Mouse (Mus musculus): Measurements from ENCODE around the gene Dscaml1.

Gene Dscaml1

GRCm38 (mm10) chr9:45574021-45574420 lies 147.6 kb downstream of the Dscaml1 start:
- no peak for DNase-seq

- no peak for DNase-seq
Observed at GRCm38 (mm10) chr9:45580069-45580795, 153.8 kb downstream of the Dscaml1 start.

GRCm38 (mm10) chr9:45586475-45586874 lies 160.0 kb downstream of the Dscaml1 start:
- DNase-seq: no peak

- DNase-seq: no peak
Observed at GRCm38 (mm10) chr9:45587704-45588103, 161.3 kb downstream of the Dscaml1 start.

- DNase-seq: peak in 1 of 2 experiments; percentile 65
Observed at GRCm38 (mm10) chr9:45589867-45590266, 163.4 kb downstream of the Dscaml1 start.

GRCm38 (mm10) chr9:45591061-45591460 lies 164.6 kb downstream of the Dscaml1 start:
- DNase-seq: no peak

GRCm38 (mm10) chr9:45592374-45592773 lies 165.9 kb downstream of the Dscaml1 start:
- DNase-seq: no peak

GRCm38 (mm10) chr9:45598117-45598516 lies 171.7 kb downstream of the Dscaml1 start:
- no peak for DNase-seq

- no peak for DNase-seq
Observed at GRCm38 (mm10) chr9:45599377-45599776, 172.9 kb downstream of the Dscaml1 start.

GRCm38 (mm10) chr9:45607337-45607736 lies 180.9 kb downstream of the Dscaml1 start:
- peak in 1 of 2 experiments; percentile 30 for DNase-seq

- DNase-seq: no peak
Observed at GRCm38 (mm10) chr9:45608097-45609031, 181.9 kb downstream of the Dscaml1 start.

GRCm38 (mm10) chr9:45610336-45611060 lies 184.1 kb downstream of the Dscaml1 start:
- DNase-seq: no peak

- no peak for DNase-seq
Observed at GRCm38 (mm10) chr9:45614616-45615015, 188.2 kb downstream of the Dscaml1 start.

- DNase-seq: no peak
Observed at GRCm38 (mm10) chr9:45617889-45618288, 191.5 kb downstream of the Dscaml1 start.

GRCm38 (mm10) chr9:45618443-45618842 lies 192.0 kb downstream of the Dscaml1 start:
- no peak for DNase-seq

GRCm38 (mm10) chr9:45620049-45620448 lies 193.6 kb downstream of the Dscaml1 start:
- no peak for DNase-seq

GRCm38 (mm10) chr9:45620920-45621319 lies 194.5 kb downstream of the Dscaml1 start:
- no peak for DNase-seq

GRCm38 (mm10) chr9:45625889-45626446 lies 199.5 kb downstream of the Dscaml1 start:
- no peak for DNase-seq

- DNase-seq: peak; percentile 12 to 50
Observed at GRCm38 (mm10) chr9:45632520-45632919, 206.1 kb downstream of the Dscaml1 start.

- peak; percentile 16 to 26 for DNase-seq
Observed at GRCm38 (mm10) chr9:45633036-45633435, 206.6 kb downstream of the Dscaml1 start.

- no peak for DNase-seq
Observed at GRCm38 (mm10) chr9:45634978-45635377, 208.6 kb downstream of the Dscaml1 start.

GRCm38 (mm10) chr9:45637346-45637745 lies 210.9 kb downstream of the Dscaml1 start:
- DNase-seq: no peak

Data from lung, postnatal 4 days (tissue).